ENCODE assay signal across 16 mouse cellular contexts in genomic region chr7:136640160-136640559, GRCm38 (mm10).
DNase-seq lines count a peak whose midpoint lies in the region; ATAC-seq and TF ChIP-seq lines count a peak whose summit lies in the region.
"Had no signal": no experiment of that assay in that cellular context is flagged by ENCODE, and none has a peak within 500 bp of the region (broad histone marks: within the 10 kb centered on the region; RNA-seq: fewer than 3 reads in every experiment).

No protein-coding gene starts in this region.

- no peaks in the 10 kb centered on the region for H3K36me3 ChIP-seq in heart, embryonic 11.5 days (ENCODE audit: control insufficient read depth, insufficient read depth, low read length)
- H3K36me3 ChIP-seq in ES-E14 (ENCODE audit: control insufficient read depth, insufficient read depth, low read length, poor library complexity, severe bottlenecking) = no peaks in the 10 kb centered on the region
- no peaks in the 10 kb centered on the region for H3K36me3 ChIP-seq in embryonic facial prominence, embryonic 14.5 days (ENCODE audit: control insufficient read depth, insufficient read depth, low read length)
- H3K36me3 ChIP-seq: embryonic facial prominence, embryonic 13.5 days; neural tube, embryonic 13.5 days; stomach, embryonic 15.5 days had no signal

- H3K4me3 ChIP-seq in heart, embryonic 11.5 days (ENCODE audit: low read depth, low read length) = no peak overlapping the region
- H3K4me3 ChIP-seq in ES-E14 (ENCODE audit: insufficient read depth in 1 of 2, low read depth in 1 of 2, low read length in 2 of 2, poor library complexity in 1 of 2, severe bottlenecking in 1 of 2) = no peak overlapping the region
- H3K4me3 ChIP-seq in embryonic facial prominence, embryonic 14.5 days (ENCODE audit: low read depth, low read length) = no peak overlapping the region
- H3K4me3 ChIP-seq: embryonic facial prominence, embryonic 13.5 days; neural tube, embryonic 13.5 days; stomach, embryonic 15.5 days had no signal

- H3K9ac ChIP-seq in heart, embryonic 11.5 days (ENCODE audit: low read depth, low read length) = no peak overlapping the region
- no peak overlapping the region for H3K9ac ChIP-seq in ES-E14 (ENCODE audit: insufficient read depth, low read depth, low read length, poor library complexity, severe bottlenecking)
- no peak overlapping the region for H3K9ac ChIP-seq in embryonic facial prominence, embryonic 14.5 days (ENCODE audit: low read depth, low read length)
- H3K9ac ChIP-seq: embryonic facial prominence, embryonic 13.5 days; liver, embryonic 14.5 days; neural tube, embryonic 13.5 days; stomach, embryonic 15.5 days had no signal

- H3K4me1 ChIP-seq in heart, embryonic 11.5 days (ENCODE audit: control insufficient read depth, insufficient read depth, low read length) = no peaks in the 10 kb centered on the region
- no peaks in the 10 kb centered on the region for H3K4me1 ChIP-seq in ES-E14 (ENCODE audit: control insufficient read depth in 2 of 2, insufficient read depth in 2 of 2, low read length in 2 of 2, poor library complexity in 1 of 2)
- peaks cover 11% of the 10 kb centered on the region for H3K4me1 ChIP-seq in embryonic facial prominence, embryonic 14.5 days (ENCODE audit: control insufficient read depth, insufficient read depth, low read length)
- H3K4me1 ChIP-seq: stomach, embryonic 15.5 days had no signal

- WGBS in heart, embryonic 11.5 days (ENCODE audit: insufficient replicate concordance) = 23% methylated on average over 5 of the region's 5 CpGs
- WGBS in embryonic facial prominence, embryonic 14.5 days = 7% methylated on average over 5 of the region's 5 CpGs

- no peaks in the 10 kb centered on the region for H3K27me3 ChIP-seq in heart, embryonic 11.5 days (ENCODE audit: control insufficient read depth, insufficient read depth, low read length)
- no peaks in the 10 kb centered on the region for H3K27me3 ChIP-seq in embryonic facial prominence, embryonic 14.5 days (replicated peaks; ENCODE audit: control insufficient read depth, insufficient read depth, low read length)
- H3K27me3 ChIP-seq: embryonic facial prominence, embryonic 13.5 days; neural tube, embryonic 13.5 days; stomach, embryonic 15.5 days had no signal

- DNase-seq in heart, adult 11 months = peak; percentile 28
- DNase-seq in ES-E14 (ENCODE audit: low read depth, low spot score) = no peak
- DNase-seq in embryonic facial prominence, embryonic 14.5 days (ENCODE audit: low spot score) = peak; percentile 79
- DNase-seq in kidney, postnatal 14 days = peak; percentile 53
- DNase-seq in cerebellum, postnatal 36 days = no peak
- no peak for DNase-seq in lung, postnatal 10 days
- no peak for DNase-seq in thymus, postnatal 36 days
- DNase-seq: cerebellum, adult 2 months; layer of hippocampus, postnatal 36 days; lung, postnatal 4 days had no signal

- no peaks in the 10 kb centered on the region for H3K9me3 ChIP-seq in heart, embryonic 11.5 days (replicated peaks; ENCODE audit: control insufficient read depth, low read length)
- H3K9me3 ChIP-seq in ES-E14 (ENCODE audit: control insufficient read depth, insufficient read depth, low read depth, low read length) = no peaks in the 10 kb centered on the region
- no peaks in the 10 kb centered on the region for H3K9me3 ChIP-seq in embryonic facial prominence, embryonic 14.5 days (ENCODE audit: control insufficient read depth, low read length)
- H3K9me3 ChIP-seq: embryonic facial prominence, embryonic 13.5 days; neural tube, embryonic 13.5 days; stomach, embryonic 15.5 days had no signal

- in situ Hi-C loops in ES-E14 (cut with MboI; ENCODE audit: low sequenced_read_pairs in 2 of 2, unreplicated experiment in 2 of 2) = no loop called here

- ATAC-seq in heart, embryonic 11.5 days (replicated peaks; ENCODE audit: insufficient number of reproducible peaks, low FRiP score, low TSS enrichment) = no peak
- ATAC-seq in embryonic facial prominence, embryonic 14.5 days (ENCODE audit: low read depth) = peak; percentile 55
- ATAC-seq: midbrain, embryonic 16.5 days had no signal

- no peak overlapping the region for H3K4me2 ChIP-seq in heart, embryonic 11.5 days
- no peak overlapping the region for H3K4me2 ChIP-seq in embryonic facial prominence, embryonic 14.5 days (ENCODE audit: low read depth, low read length)
- H3K4me2 ChIP-seq: embryonic facial prominence, embryonic 13.5 days; neural tube, embryonic 13.5 days; stomach, embryonic 15.5 days had no signal

- no peak overlapping the region for H3K27ac ChIP-seq in heart, embryonic 11.5 days (ENCODE audit: low read depth, low read length)
- no peak overlapping the region for H3K27ac ChIP-seq in ES-E14 (ENCODE audit: insufficient read depth, low read depth, low read length, poor library complexity, severe bottlenecking)
- H3K27ac ChIP-seq in embryonic facial prominence, embryonic 14.5 days (replicated peaks; ENCODE audit: low read depth, low read length) = no peak overlapping the region
- H3K27ac ChIP-seq: embryonic facial prominence, embryonic 13.5 days; liver, embryonic 14.5 days; neural tube, embryonic 13.5 days; stomach, embryonic 15.5 days had no signal

TF ChIP-seq in ES-E14, 5 proteins besides CTCF, POLR2A, EP300 and RAD21:
- TF ChIP-seq MAFK (IDR thresholded peaks at IDR 0.05; ENCODE audit: insufficient read depth, low read depth, low read length) = 0 out of 2 replicates have a peak, but pooled peaks have one; percentile 9
- TF ChIP-seq ZNF384 (IDR thresholded peaks at IDR 0.05; ENCODE audit: low read depth, low read length) = no peak

Comparison
In these comparisons a context has a peak if more than half of its experiments do, and no peak if none do; other contexts are left out.
1. DNase-seq: peak in heart, adult 11 months (single experiment), embryonic facial prominence, embryonic 14.5 days (single experiment) and kidney, postnatal 14 days (single experiment); none in ES-E14 (single experiment), cerebellum, postnatal 36 days (0 of 2), lung, postnatal 10 days (single experiment) and thymus, postnatal 36 days (0 of 2).